Mouse (Mus musculus) kidney, adult 8-10 months (tissue): ENCODE measurements around the gene Coro1c.

ENCODE experiments used
- DNase-seq, 2 experiments: peaks; one replicate each; pipeline ENCODE4 v3.0.0; 2022

The Coro1c gene

GRCm38 (mm10) chr5:113908592-113909441, at the start of gene Coro1c:
Gene Coro1c, minus strand, starts transcription at chr5:113908758.
- DNase-seq: peak; percentile 98 to 99

- peak; percentile 78 to 91 for DNase-seq
Measured at GRCm38 (mm10) chr5:113956510-113956909, 48.0 kb upstream of the Coro1c start.

GRCm38 (mm10) chr5:113955691-113956090, 47.1 kb upstream of the Coro1c start:
- no peak for DNase-seq

GRCm38 (mm10) chr5:113955281-113955680, 46.7 kb upstream of the Coro1c start:
- no peak for DNase-seq

- DNase-seq: peak; percentile 64 to 83
Measured at GRCm38 (mm10) chr5:113954421-113954820, 45.9 kb upstream of the Coro1c start.

- DNase-seq: no peak
Measured at GRCm38 (mm10) chr5:113952519-113952918, 44.0 kb upstream of the Coro1c start.

GRCm38 (mm10) chr5:113951693-113952071, 43.1 kb upstream of the Coro1c start:
- no peak for DNase-seq

GRCm38 (mm10) chr5:113950786-113951692, 42.5 kb upstream of the Coro1c start:
- no peak for DNase-seq

GRCm38 (mm10) chr5:113950133-113950532, 41.6 kb upstream of the Coro1c start:
- no peak for DNase-seq

GRCm38 (mm10) chr5:113947280-113947679, 38.7 kb upstream of the Coro1c start:
- DNase-seq: no peak

GRCm38 (mm10) chr5:113945126-113945525, 36.6 kb upstream of the Coro1c start:
- DNase-seq: no peak

- no peak for DNase-seq
Measured at GRCm38 (mm10) chr5:113943328-113943727, 34.8 kb upstream of the Coro1c start.

- DNase-seq: peak in 1 of 2 experiments; percentile 28
Measured at GRCm38 (mm10) chr5:113942580-113942979, 34.0 kb upstream of the Coro1c start.

- no peak for DNase-seq
Measured at GRCm38 (mm10) chr5:113939263-113939900, 30.8 kb upstream of the Coro1c start.

- no peak for DNase-seq
Measured at GRCm38 (mm10) chr5:113937650-113938049, 29.1 kb upstream of the Coro1c start.

- no peak for DNase-seq
Measured at GRCm38 (mm10) chr5:113933889-113934288, 25.3 kb upstream of the Coro1c start.

- DNase-seq: no peak
Measured at GRCm38 (mm10) chr5:113933480-113933879, 24.9 kb upstream of the Coro1c start.

- no peak for DNase-seq
Measured at GRCm38 (mm10) chr5:113932310-113932709, 23.8 kb upstream of the Coro1c start.

GRCm38 (mm10) chr5:113930648-113931609, 22.4 kb upstream of the Coro1c start:
- peak in 1 of 2 experiments; percentile 40 for DNase-seq

GRCm38 (mm10) chr5:113929950-113930647, 21.5 kb upstream of the Coro1c start:
- DNase-seq: peak; percentile 40 to 46

GRCm38 (mm10) chr5:113929526-113929925, 21.0 kb upstream of the Coro1c start:
- DNase-seq: no peak
